8 mouse cellular contexts compared by ENCODE assay signal in genomic region chr12:81788672-81789084, GRCm38 (mm10). TPM values are rescaled to one million over a fixed set of nuclear protein-coding genes. Genes with fewer than 3 reads are reported as not detected.
DNase-seq lines count a peak whose midpoint lies in the region; ATAC-seq lines count a peak whose summit lies in the region.

No protein-coding gene starts in this region.

- WGBS in hindbrain, embryonic 11.5 days: 7% methylated on average over 9 of the region's 9 CpGs
- 4% methylated on average over 9 of the region's 9 CpGs for WGBS in hindbrain, embryonic 12.5 days
- WGBS in intestine, embryonic 16.5 days: 1% methylated on average over 9 of the region's 9 CpGs
- WGBS in midbrain, embryonic 13.5 days: 4% methylated on average over 9 of the region's 9 CpGs

- peak; percentile 95 for DNase-seq in hindbrain, embryonic 11.5 days (ENCODE audit: low spot score)
- peak; percentile 95 for DNase-seq in cerebellum, postnatal 25 days
- DNase-seq in gastrocnemius, adult 8-10 months (ENCODE audit: low spot score in 2 of 2): peak; percentile 85 to 86
- DNase-seq in left cerebral cortex, postnatal 14 days (ENCODE audit: low spot score in 2 of 2): peak; percentile 96 to 98
- DNase-seq in spleen, postnatal 14 days (ENCODE audit: low spot score in 2 of 2): peak; percentile 74 to 86

- H3K36me3 ChIP-seq in hindbrain, embryonic 11.5 days (ENCODE audit: control insufficient read depth, insufficient read depth, low read length): no peaks in the 10 kb centered on the region
- no peaks in the 10 kb centered on the region for H3K36me3 ChIP-seq in hindbrain, embryonic 12.5 days
- no peaks in the 10 kb centered on the region for H3K36me3 ChIP-seq in intestine, embryonic 16.5 days (ENCODE audit: control insufficient read depth, insufficient read depth, low read length)
- H3K36me3 ChIP-seq in midbrain, embryonic 13.5 days: no peaks in the 10 kb centered on the region

- intact Hi-C loops in left cerebral cortex, postnatal 14 days (cut with DNase I): loop anchor here (2.0 to 5.0 kb wide), 2 partner anchors 51 to 170 kb away; no protein-coding TSS in a partner anchor

- H3K27me3 ChIP-seq in hindbrain, embryonic 11.5 days (ENCODE audit: control insufficient read depth, insufficient read depth, low read length): no peaks in the 10 kb centered on the region
- peaks cover under 1% of the 10 kb centered on the region; the same call in 1 of the 2 replicates for H3K27me3 ChIP-seq in hindbrain, embryonic 12.5 days
- no peaks in the 10 kb centered on the region for H3K27me3 ChIP-seq in intestine, embryonic 16.5 days (replicated peaks; ENCODE audit: control insufficient read depth, insufficient read depth, low read length)
- H3K27me3 ChIP-seq in midbrain, embryonic 13.5 days: no peaks in the 10 kb centered on the region

- H3K9me3 ChIP-seq in hindbrain, embryonic 11.5 days (ENCODE audit: control insufficient read depth, low read length): no peaks in the 10 kb centered on the region
- no peaks in the 10 kb centered on the region for H3K9me3 ChIP-seq in hindbrain, embryonic 12.5 days (replicated peaks)
- no peaks in the 10 kb centered on the region for H3K9me3 ChIP-seq in intestine, embryonic 16.5 days (ENCODE audit: control insufficient read depth, low read length)
- no peaks in the 10 kb centered on the region for H3K9me3 ChIP-seq in midbrain, embryonic 13.5 days

- no peak for ATAC-seq in hindbrain, embryonic 11.5 days (ENCODE audit: low FRiP score)
- no peak for ATAC-seq in hindbrain, embryonic 12.5 days (ENCODE audit: low FRiP score)
- peak; percentile 58 for ATAC-seq in intestine, embryonic 16.5 days
- 0 out of 2 replicates have a peak, but pooled peaks have one; percentile 45 for ATAC-seq in midbrain, embryonic 13.5 days

- H3K4me1 ChIP-seq in hindbrain, embryonic 11.5 days (replicated peaks; ENCODE audit: control insufficient read depth, insufficient read depth, low read length): no peaks in the 10 kb centered on the region
- no peaks in the 10 kb centered on the region for H3K4me1 ChIP-seq in hindbrain, embryonic 12.5 days
- H3K4me1 ChIP-seq in intestine, embryonic 16.5 days (ENCODE audit: control insufficient read depth, insufficient read depth, low read length): no peaks in the 10 kb centered on the region
- H3K4me1 ChIP-seq in midbrain, embryonic 13.5 days (replicated peaks): no peaks in the 10 kb centered on the region

- H3K4me2 ChIP-seq in hindbrain, embryonic 11.5 days (replicated peaks; ENCODE audit: low read depth, low read length): no peak overlapping the region
- no peak overlapping the region for H3K4me2 ChIP-seq in hindbrain, embryonic 12.5 days (replicated peaks)
- 0 out of 2 replicates have a peak overlapping the region, but pooled peaks have one; percentile 27 for H3K4me2 ChIP-seq in intestine, embryonic 16.5 days (ENCODE audit: low read depth, low read length)
- no peak overlapping the region for H3K4me2 ChIP-seq in midbrain, embryonic 13.5 days (replicated peaks)

- no peak overlapping the region for H3K4me3 ChIP-seq in hindbrain, embryonic 11.5 days (ENCODE audit: low read depth, low read length)
- no peak overlapping the region for H3K4me3 ChIP-seq in hindbrain, embryonic 12.5 days
- H3K4me3 ChIP-seq in intestine, embryonic 16.5 days (ENCODE audit: low read length): no peak overlapping the region
- H3K4me3 ChIP-seq in midbrain, embryonic 13.5 days (replicated peaks): no peak overlapping the region

- no peak overlapping the region for H3K27ac ChIP-seq in hindbrain, embryonic 11.5 days (ENCODE audit: low read depth, low read length)
- no peak overlapping the region for H3K27ac ChIP-seq in hindbrain, embryonic 12.5 days
- H3K27ac ChIP-seq in intestine, embryonic 16.5 days (ENCODE audit: low read length): no peak overlapping the region
- no peak overlapping the region for H3K27ac ChIP-seq in midbrain, embryonic 13.5 days

- H3K9ac ChIP-seq in hindbrain, embryonic 11.5 days (ENCODE audit: low read depth, low read length): no peak overlapping the region
- no peak overlapping the region for H3K9ac ChIP-seq in hindbrain, embryonic 12.5 days
- no peak overlapping the region for H3K9ac ChIP-seq in intestine, embryonic 16.5 days (ENCODE audit: low read depth, low read length)
- no peak overlapping the region for H3K9ac ChIP-seq in midbrain, embryonic 13.5 days (replicated peaks)

RNA-seq across cellular contexts. Expression of gene Map3k9, which starts 7.7 kb away (rescaled TPM):
- 2.5 and 3.4 TPM in 2 replicates for polyA plus RNA-seq in hindbrain, embryonic 11.5 days (2014; fragmentation: Nextera tagmentation; extraction: Ambion mirVana)
- 8.3 and 9.1 TPM in 2 replicates for polyA plus RNA-seq in hindbrain, embryonic 12.5 days (2016; fragmentation: Nextera tagmentation; extraction: Ambion mirVana)
- under 1 TPM; 0.07 to 0.22 (median 0.12) TPM for total RNA-seq in gastrocnemius, adult 8-10 months (2022)
- polyA plus RNA-seq in intestine, embryonic 16.5 days (2015; fragmentation: Nextera tagmentation; extraction: Ambion mirVana): 1.4 TPM in 2 replicates
- 10 to 100 TPM; 66.0 to 66.9 TPM for total RNA-seq in left cerebral cortex, postnatal 14 days (2021)
- polyA plus RNA-seq in midbrain, embryonic 13.5 days (2015; fragmentation: Nextera tagmentation; extraction: Ambion mirVana): 7.2 and 9.3 TPM in 2 replicates

Comparison
In these comparisons a context has a peak if more than half of its experiments do, and no peak if none do; other contexts are left out.
1. ATAC-seq: peak in intestine, embryonic 16.5 days (single experiment) and midbrain, embryonic 13.5 days (single experiment); none in hindbrain, embryonic 11.5 days (single experiment) and hindbrain, embryonic 12.5 days (single experiment).
2. Peak in every context shown above with its lines, with median percentiles within 50 percentile points of each other: DNase-seq.